Mouse (Mus musculus) CH12.LX (cell line): ENCODE results near the gene Lbhd1. TPM values are rescaled to one million over a fixed set of nuclear protein-coding genes. Genes with fewer than 3 reads are reported as not detected.

Source experiments
- DNase-seq: peaks from one replicate; pipeline ENCODE4 v3.0.0-alpha.2; 2013; ENCODE audit errors: extremely low read depth
- H3K27ac ChIP-seq: 2 replicates; pipeline ENCODE4 v1.5.1; 2012; ENCODE audit warnings: low read depth, mild to moderate bottlenecking, control low read depth, moderate library complexity; ENCODE audit not compliant: insufficient read depth
- H3K27me3 ChIP-seq: replicated peaks from 2 replicates; pipeline ENCODE3; 2012; ENCODE audit warnings: inconsistent platforms
- H3K36me3 ChIP-seq, 2 experiments: replicated peaks in 1 of 2; 2 replicates each; pipeline versions ENCODE3 to v1.6.1; 2012; ENCODE audit warnings: inconsistent platforms in 1 of 2, low read length in 1 of 2, mild to moderate bottlenecking in 1 of 2, mixed read lengths in 1 of 2, moderate library complexity in 1 of 2; ENCODE audit not compliant: control insufficient read depth in 1 of 2, insufficient read depth in 1 of 2
- H3K4me1 ChIP-seq, 2 experiments: 2 replicates each; pipeline ENCODE4 v1.6.1; 2012; ENCODE audit warnings: inconsistent platforms in 1 of 2, moderate library complexity in 1 of 2; ENCODE audit not compliant: insufficient read depth in 2 of 2, control insufficient read depth in 1 of 2
- H3K4me2 ChIP-seq: 2 replicates; pipeline ENCODE4 v1.6.1; 2012; ENCODE audit warnings: low read depth, mild to moderate bottlenecking, control low read depth; ENCODE audit not compliant: poor library complexity, insufficient read depth, severe bottlenecking
- H3K4me3 ChIP-seq, 3 experiments: fragments of 150-350 bp in 1 of 3; sonication (generic) in 1 of 3; replicated peaks in 1 of 3; 2 replicates each; pipeline versions ENCODE3 to v1.5.1; 2011 to 2012; ENCODE audit warnings: low read depth in 2 of 3, low read length in 2 of 3, mild to moderate bottlenecking in 2 of 3, moderate library complexity in 2 of 3, control low read depth in 1 of 3, improper control_type of control experiment in 1 of 3, inconsistent platforms in 1 of 3, mixed read lengths in 1 of 3; ENCODE audit not compliant: poor library complexity in 1 of 3
- H3K79me2 ChIP-seq: replicated peaks from 2 replicates; pipeline ENCODE4 v1.6.1; 2012; ENCODE audit warnings: mild to moderate bottlenecking, moderate library complexity; ENCODE audit not compliant: control insufficient read depth, poor library complexity, insufficient read depth, severe bottlenecking; ENCODE audit errors: extremely low read depth
- H3K9ac ChIP-seq: 2 replicates; pipeline ENCODE4 v1.6.1; 2012; ENCODE audit warnings: low read depth, mild to moderate bottlenecking, control low read depth, moderate library complexity; ENCODE audit not compliant: insufficient read depth
- H3K9me3 ChIP-seq: replicated peaks from 2 replicates; pipeline ENCODE3; 2012; ENCODE audit warnings: low read length, inconsistent platforms, mixed read lengths
- BHLHE40 ChIP-seq: IDR thresholded peaks from 2 replicates; pipeline ENCODE4 v1.6.1; 2011; ENCODE audit warnings: mild to moderate bottlenecking, low read depth, low read length, improper control_type of control experiment
- CTCF ChIP-seq, 2 experiments: IDR thresholded peaks in 1 of 2; conservative IDR thresholded peaks in 1 of 2; 2 replicates each; pipeline ENCODE4 v1.5.1; 2011 to 2012; ENCODE audit warnings: low read depth in 2 of 2, low read length in 2 of 2, improper control_type of control experiment in 1 of 2, inconsistent platforms in 1 of 2, mild to moderate bottlenecking in 1 of 2, moderate library complexity in 1 of 2
- ELF1 ChIP-seq: IDR thresholded peaks from 2 replicates; pipeline ENCODE4 v1.6.1; 2014; ENCODE audit warnings: low read depth, mild to moderate bottlenecking, inconsistent platforms, low read length, improper control_type of control experiment
- EP300 ChIP-seq: IDR thresholded peaks from 2 replicates; pipeline ENCODE4 v1.6.1; 2011; ENCODE audit warnings: low read length, improper control_type of control experiment
- ETS1 ChIP-seq: conservative IDR thresholded peaks from 2 replicates; pipeline ENCODE4 v1.6.1; 2012; ENCODE audit warnings: low read depth, mild to moderate bottlenecking, inconsistent platforms, low read length, improper control_type of control experiment, moderate library complexity
- GABPA ChIP-seq: IDR thresholded peaks from 2 replicates; pipeline ENCODE4 v1.6.1; 2012; ENCODE audit warnings: low read depth, low read length, improper control_type of control experiment, inconsistent platforms; ENCODE audit not compliant: insufficient replicate concordance
- HCFC1 ChIP-seq: IDR thresholded peaks from 2 replicates; pipeline ENCODE4 v1.6.1; 2012; ENCODE audit warnings: low read depth, mild to moderate bottlenecking, inconsistent platforms, low read length, improper control_type of control experiment
- IRF4 ChIP-seq: IDR thresholded peaks from 2 replicates; pipeline ENCODE4 v1.6.1; 2014; ENCODE audit warnings: low read depth, mild to moderate bottlenecking, inconsistent platforms, low read length, improper control_type of control experiment
- JUN ChIP-seq: IDR thresholded peaks from 2 replicates; pipeline ENCODE4 v1.6.1; 2011; ENCODE audit warnings: low read depth, mild to moderate bottlenecking, low read length, improper control_type of control experiment, moderate library complexity; ENCODE audit not compliant: insufficient read depth
- JUND ChIP-seq: conservative IDR thresholded peaks from 2 replicates; pipeline ENCODE4 v1.6.1; 2011; ENCODE audit warnings: low read depth, low read length, improper control_type of control experiment
- KAT2A ChIP-seq: IDR thresholded peaks from 2 replicates; pipeline ENCODE4 v1.6.1; 2012; ENCODE audit warnings: low read length, improper control_type of control experiment, inconsistent platforms; ENCODE audit not compliant: insufficient replicate concordance
- MAFK ChIP-seq: IDR thresholded peaks from 2 replicates; pipeline ENCODE4 v1.6.1; 2011; ENCODE audit warnings: low read length, improper control_type of control experiment; ENCODE audit not compliant: insufficient replicate concordance
- MEF2A ChIP-seq: IDR thresholded peaks from 2 replicates; pipeline ENCODE4 v1.6.1; 2014; ENCODE audit warnings: low read depth, mild to moderate bottlenecking, inconsistent platforms, low read length, improper control_type of control experiment, borderline replicate concordance
- MYC ChIP-seq: IDR thresholded peaks from 2 replicates; pipeline ENCODE4 v1.6.1; 2011; ENCODE audit warnings: low read depth, mild to moderate bottlenecking, improper control_type of control experiment, low read length
- NELFE ChIP-seq: IDR thresholded peaks from 2 replicates; pipeline ENCODE4 v1.6.1; 2011; ENCODE audit warnings: low read depth, low read length, improper control_type of control experiment
- NRF1 ChIP-seq: IDR thresholded peaks from 2 replicates; pipeline ENCODE4 v1.6.1; 2014; ENCODE audit warnings: low read depth, mild to moderate bottlenecking, inconsistent platforms, low read length, improper control_type of control experiment, moderate library complexity
- PAX5 ChIP-seq: IDR thresholded peaks from 2 replicates; pipeline ENCODE4 v1.6.1; 2012; ENCODE audit warnings: low read length, inconsistent platforms, mixed read lengths
- POLR2A ChIP-seq: IDR thresholded peaks from 2 replicates; pipeline ENCODE4 v1.6.1; 2011; ENCODE audit warnings: low read depth, mild to moderate bottlenecking, improper control_type of control experiment, low read length
- RAD21 ChIP-seq: IDR thresholded peaks from 2 replicates; pipeline ENCODE4 v1.6.1; 2011; ENCODE audit warnings: low read depth, mild to moderate bottlenecking, low read length, improper control_type of control experiment, moderate library complexity
- RCOR1 ChIP-seq: conservative IDR thresholded peaks from 2 replicates; pipeline ENCODE4 v1.6.1; 2012; ENCODE audit warnings: low read depth, mild to moderate bottlenecking, inconsistent platforms, low read length, improper control_type of control experiment
- TBP ChIP-seq: conservative IDR thresholded peaks from 2 replicates; pipeline ENCODE4 v1.6.1; 2011; ENCODE audit warnings: low read depth, low read length, improper control_type of control experiment
- UBTF ChIP-seq: IDR thresholded peaks from 2 replicates; pipeline ENCODE4 v1.6.1; 2012; ENCODE audit warnings: low read depth, mild to moderate bottlenecking, inconsistent platforms, low read length, improper control_type of control experiment, moderate library complexity
- USF2 ChIP-seq: conservative IDR thresholded peaks from 2 replicates; pipeline ENCODE4 v1.6.1; 2011; ENCODE audit warnings: low read depth, low read length, improper control_type of control experiment
- ZC3H11A ChIP-seq: IDR thresholded peaks from 2 replicates; pipeline ENCODE4 v1.6.1; 2012; ENCODE audit warnings: low read depth, mild to moderate bottlenecking, inconsistent platforms, low read length, improper control_type of control experiment
- ZMIZ1 ChIP-seq: IDR thresholded peaks from 2 replicates; pipeline ENCODE4 v1.6.1; 2012; ENCODE audit warnings: low read depth, mild to moderate bottlenecking, inconsistent platforms, low read length, improper control_type of control experiment
- dilution Hi-C: fragments of 300-500 bp; cut with MboI; formaldehyde crosslinking; loops from 2 replicates; pipeline ENCODE4 v1.14.3; 2020; ENCODE audit warnings: low sequenced_read_pairs; ENCODE audit not compliant: extremely low pct_unique_long_range_greater_than_20kb, extremely low pct_ligation_motif_present
- in situ Hi-C: fragments of 300-500 bp; cut with MboI; formaldehyde crosslinking; loops from 3 replicates; pipeline ENCODE4 v1.14.3; 2019; ENCODE audit warnings: low sequenced_read_pairs, low pct_ligation_motif_present, low pct_unique_long_range_greater_than_20kb, mixed read lengths
- polyA plus RNA-seq: library from polyadenylated mRNA; unstranded; fragments of >175 nt; gene quantifications from 2 replicates; pipeline ENCODE4 v1.2.1, GENCODE M21; 2012; ENCODE audit warnings: low read depth; ENCODE audit not compliant: insufficient read length
- total RNA-seq, 2 experiments: library from RNA; depleted of rRNA; stranded (reverse); fragments of 300-350 nt in 1 of 2; fragments of >200 nt in 1 of 2; gene quantifications; 2 replicates each; pipeline ENCODE4 v1.2.3; 2012 to 2014

Gene Lbhd1
- total and polyA plus RNA-seq, 3 experiments, result 7.5 to 50.4 (median 15.6) TPM

- peak; percentile 43 for TF ChIP-seq IRF4
- peak; percentile 77 for TF ChIP-seq NELFE
- peak; percentile 76; the same call in 1 of the 2 replicates for TF ChIP-seq KAT2A
- TF ChIP-seq BHLHE40, result no peak; the same call in 1 of the 2 replicates
- TF ChIP-seq JUND, result no peak
- TF ChIP-seq PAX5, result no peak
- TF ChIP-seq ZC3H11A, result no peak
- no peak; the same call in 1 of the 2 replicates for TF ChIP-seq MYC
- TF ChIP-seq EP300, result no peak
- TF ChIP-seq MEF2A, result peak; percentile 14; the same call in 1 of the 2 replicates
- no peak; the same call in 1 of the 2 replicates for TF ChIP-seq GABPA
- peak; percentile 88 for TF ChIP-seq POLR2A
- peak; percentile 84 for TF ChIP-seq HCFC1
- TF ChIP-seq RCOR1, result no peak
- TF ChIP-seq RAD21, result no peak
- peak; percentile 73; the same call in 1 of the 2 replicates for TF ChIP-seq ELF1
- TF ChIP-seq USF2, result no peak
- TF ChIP-seq NRF1, result peak; percentile 62
- TF ChIP-seq ETS1, result 0 out of 2 replicates have a peak, but pooled peaks have one; percentile 22
Observed at GRCm38 (mm10) chr19:8897865-8898495, 14.4 kb downstream of the Lbhd1 start, which contains the start of gene Ganab (continued).

GRCm38 (mm10) chr19:8898576-8898975 lies 15.0 kb downstream of the Lbhd1 start:
- peaks cover 30 to 48% of the 10 kb centered on the region in 2 experiments for H3K36me3 ChIP-seq
- in situ Hi-C loops (loop anchor here (5.0 kb wide), 1 partner anchor 39 kb away; no protein-coding TSS in a partner anchor), dilution Hi-C loops (no loop called here)
- peak; percentile 29 for DNase-seq
- peak overlapping the region; percentile 85 for H3K9ac ChIP-seq
- H3K4me1 ChIP-seq, result peaks cover 32 to 71% of the 10 kb centered on the region in 2 experiments
- peak overlapping the region; percentile 29 for H3K27ac ChIP-seq
- peak overlapping the region; percentile 96; the same call in 1 of the 2 replicates for H3K4me2 ChIP-seq
- H3K9me3 ChIP-seq, result no peaks in the 10 kb centered on the region
- H3K79me2 ChIP-seq, result peaks cover 74% of the 10 kb centered on the region
- H3K4me3 ChIP-seq, result peak overlapping the region; percentile 82 to 99 (median 99)
- H3K27me3 ChIP-seq, result no peaks in the 10 kb centered on the region
- TF ChIP-seq IRF4 (no peak), ETS1 (no peak), BHLHE40 (no peak), TBP (no peak), MAFK (no peak), UBTF (no peak), CTCF (conservative IDR thresholded peaks at IDR 0.05 in 1 of 2, IDR thresholded peaks at IDR 0.05 in 1 of 2; ENCODE audit: low read depth in 2 of 2, low read length in 2 of 2) (no peak), MYC (no peak), ZC3H11A (no peak), ZMIZ1 (no peak), PAX5 (no peak), KAT2A (no peak), JUND (no peak), JUN (no peak)
- TF ChIP-seq, all 38 proteins: peak for 0
